Mouse (Mus musculus) lung, postnatal 0 days (tissue): ENCODE results near the gene Ttc16.

Experiments used
- CTCF ChIP-seq: IDR thresholded peaks from 2 replicates; pipeline ENCODE4 v1.5.1; 2016; ENCODE audit warnings: antibody characterized with exemption, mild to moderate bottlenecking
- EP300 ChIP-seq: IDR thresholded peaks from 2 replicates; pipeline ENCODE4 v1.6.1; 2016; ENCODE audit warnings: antibody characterized with exemption, mild to moderate bottlenecking, control low read depth

DNA sequence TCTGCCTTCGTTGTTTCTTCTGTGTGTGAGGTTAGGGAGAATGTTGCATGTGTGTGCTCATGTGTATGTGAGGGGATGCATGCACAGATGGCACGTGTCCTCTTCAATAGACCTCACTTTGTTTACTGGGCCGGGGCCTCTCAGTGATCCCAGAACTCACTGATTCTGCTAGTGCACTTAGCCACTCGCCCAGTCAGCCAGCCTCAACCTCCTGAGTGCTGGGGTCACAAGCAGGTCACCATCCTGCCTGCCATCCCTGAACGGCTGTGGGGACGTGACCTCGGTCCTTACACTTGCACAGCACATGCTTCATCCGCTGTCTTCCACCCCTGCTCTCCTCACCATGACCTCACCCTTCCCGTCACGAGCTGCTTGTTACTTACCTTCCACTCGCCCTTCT lies 47.7 kb upstream of the Ttc16 start:
- TF ChIP-seq CTCF (no peak), EP300 (no peak)
